Mouse (Mus musculus): ENCODE data around the gene Gm42742. TPM values are rescaled to one million over a fixed set of nuclear protein-coding genes. Genes with fewer than 3 reads are reported as not detected.

The Gm42742 gene
- total and polyA plus RNA-seq, 3 experiments: 13.8 to 27.2 TPM; not detected in 1

DNA sequence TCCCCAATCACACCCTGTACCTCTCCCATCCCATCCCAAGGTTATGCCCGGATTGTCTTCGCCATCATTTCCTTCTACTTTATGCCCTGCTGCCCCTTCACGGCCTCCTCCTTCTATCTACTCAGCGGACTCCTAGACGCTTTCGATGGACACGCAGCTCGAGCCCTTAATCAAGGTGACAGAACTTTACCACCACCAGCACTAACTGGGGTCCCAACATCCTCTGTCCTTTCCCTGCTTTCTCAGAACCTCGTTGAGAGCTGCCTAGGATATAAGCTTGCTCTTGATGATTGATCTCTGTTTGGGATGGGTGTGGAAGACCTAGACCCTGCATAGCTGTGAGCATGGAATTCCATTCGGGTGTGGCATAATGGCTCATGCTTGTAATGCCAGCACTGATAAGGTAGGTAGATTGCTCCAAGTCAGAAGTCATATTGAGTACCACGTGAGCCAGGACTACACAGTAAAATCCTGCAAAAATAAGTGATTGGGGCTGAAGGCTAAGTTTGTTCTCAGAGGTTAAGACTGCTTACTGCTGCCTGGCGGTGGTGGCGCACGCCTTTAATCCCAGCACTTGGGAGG lies 43.9 kb downstream of the Gm42742 start:
- Histone ChIP-seq H3K36me3 (ENCODE audit: control insufficient read depth in 1 of 2, insufficient read depth in 2 of 2, low read length in 2 of 2) (peaks cover 0 to 14% of the 10 kb centered on the region in 2 experiments; a peak in 2 of 4 replicates), H3K27me3 (ENCODE audit: control insufficient read depth in 1 of 2, insufficient read depth in 2 of 2, low read length in 2 of 2) (no peaks in the 10 kb centered on the region), H3K79me2 (ENCODE audit: control insufficient read depth, insufficient read depth, low read length, poor library complexity) (peaks cover 12% of the 10 kb centered on the region), H3K4me3 (ENCODE audit: control insufficient read depth in 1 of 2, insufficient read depth in 1 of 2, low read depth in 2 of 2, low read length in 2 of 2) (peak overlapping the region; percentile 75 to 95), H3K9me3 (replicated peaks; ENCODE audit: insufficient read depth, low read length) (no peaks in the 10 kb centered on the region), H3K27ac (ENCODE audit: control insufficient read depth, low read depth, low read length) (peak overlapping the region; percentile 93), H3K4me1 (ENCODE audit: control insufficient read depth in 1 of 2, insufficient read depth in 2 of 2, low read length in 2 of 2) (peaks cover 0 to 20% of the 10 kb centered on the region in 2 experiments; a peak in 2 of 4 replicates), H3K9ac (ENCODE audit: control insufficient read depth, low read depth, low read length, poor library complexity, severe bottlenecking) (peak overlapping the region; percentile 81)
- DNase-seq (ENCODE audit: low read depth, low spot score): peak; percentile 46
- no peak for TF ChIP-seq SIN3A (IDR thresholded peaks at IDR 0.05; ENCODE audit: low read length)
- TF ChIP-seq SMC3 (IDR thresholded peaks at IDR 0.05; ENCODE audit: low read depth, low read length): no peak
- no peak for TF ChIP-seq MXI1 (IDR thresholded peaks at IDR 0.05; ENCODE audit: low read depth, low read length)
- TF ChIP-seq TBP (IDR thresholded peaks at IDR 0.05; ENCODE audit: low read depth, low read length): no peak
- no peak for TF ChIP-seq EP300 (IDR thresholded peaks at IDR 0.05; ENCODE audit: low read depth in 1 of 2, low read length in 2 of 2)
- no peak; the same call in 1 of the 2 replicates for TF ChIP-seq MAZ (IDR thresholded peaks at IDR 0.05; ENCODE audit: low read depth, low read length)
- no peak for TF ChIP-seq ELF1 (IDR thresholded peaks at IDR 0.05; ENCODE audit: low read depth, low read length)
- no peak for TF ChIP-seq E2F4 (IDR thresholded peaks at IDR 0.05; ENCODE audit: borderline replicate concordance, low read depth, low read length)
- no peak for TF ChIP-seq POLR2A (IDR thresholded peaks at IDR 0.05; ENCODE audit: control insufficient read depth in 1 of 2, insufficient read depth in 1 of 2, low read depth in 1 of 2, low read length in 2 of 2, poor library complexity in 1 of 2)
- no peak for TF ChIP-seq MAX (IDR thresholded peaks at IDR 0.05; ENCODE audit: low read length)
- no peak for TF ChIP-seq RCOR1 (IDR thresholded peaks at IDR 0.05; ENCODE audit: low read depth, low read length)
- TF ChIP-seq MYC (IDR thresholded peaks at IDR 0.05; ENCODE audit: low read depth, low read length): 0 out of 2 replicates have a peak, but pooled peaks have one; percentile 18
- TF ChIP-seq USF1 (IDR thresholded peaks at IDR 0.05; ENCODE audit: low read depth, low read length): peak; percentile 61; the same call in 1 of the 2 replicates
- TF ChIP-seq CHD2 (IDR thresholded peaks at IDR 0.05; ENCODE audit: low read length): no peak
- TF ChIP-seq ZKSCAN1 (IDR thresholded peaks at IDR 0.05; ENCODE audit: low read depth, low read length): no peak
- peak; percentile 32; the same call in 1 of the 2 replicates for TF ChIP-seq GATA1 (IDR thresholded peaks at IDR 0.05; ENCODE audit: low read depth, low read length)
- TF ChIP-seq TAL1 (IDR thresholded peaks at IDR 0.05; ENCODE audit: low read length): no peak
- TF ChIP-seq HCFC1 (IDR thresholded peaks at IDR 0.05; ENCODE audit: low read depth, low read length): no peak
- TF ChIP-seq MAFK (IDR thresholded peaks at IDR 0.05; ENCODE audit: borderline replicate concordance, low read depth, low read length): no peak
- no peak for TF ChIP-seq KAT2A (conservative IDR thresholded peaks at IDR 0.05; ENCODE audit: low read depth, low read length)

Measured in MEL (cell line).